Mouse (Mus musculus) forebrain, embryonic 15.5 days (tissue): ENCODE measurements at regions not wholly inside any gene's neighbourhood (a gene's known extent, or its start where the extent isn't known, plus 50 kb on each side); places are given as distances from the start of the nearest gene placed in this dataset.

Experiments used
- ATAC-seq: fragments of 200-750 bp; cut with Nextera tagmentation; replicated peaks from 2 replicates; pipeline ENCODE4 v1.8.0; 2017; ENCODE audit warnings: mild to moderate bottlenecking, moderate TSS enrichment, moderate library complexity
- H3K27ac ChIP-seq: fragments of 300-500 bp; sonication (generic); replicated peaks from 2 replicates; pipeline ENCODE4 v1.5.1; 2015; ENCODE audit warnings: mild to moderate bottlenecking, inconsistent platforms
- H3K27me3 ChIP-seq: fragments of 300-500 bp; sonication (generic); 2 replicates; pipeline ENCODE4 v1.6.1; 2015; ENCODE audit warnings: inconsistent platforms
- H3K36me3 ChIP-seq: fragments of 300-500 bp; sonication (generic); 2 replicates; pipeline ENCODE4 v1.6.1; 2015; ENCODE audit warnings: mild to moderate bottlenecking, inconsistent platforms
- H3K4me1 ChIP-seq: fragments of 300-500 bp; sonication (generic); 2 replicates; pipeline ENCODE4 v1.6.1; 2015; ENCODE audit warnings: inconsistent platforms
- H3K4me2 ChIP-seq: fragments of 300-500 bp; sonication (generic); replicated peaks from 2 replicates; pipeline ENCODE4 v1.6.1; 2015; ENCODE audit warnings: mild to moderate bottlenecking, inconsistent platforms
- H3K4me3 ChIP-seq: fragments of 300-500 bp; sonication (generic); 2 replicates; pipeline ENCODE4 v1.5.1; 2015; ENCODE audit warnings: mild to moderate bottlenecking, inconsistent platforms
- H3K9ac ChIP-seq: fragments of 300-500 bp; sonication (generic); replicated peaks from 2 replicates; pipeline ENCODE4 v1.6.1; 2015; ENCODE audit warnings: mild to moderate bottlenecking, inconsistent platforms
- H3K9me3 ChIP-seq: fragments of 300-500 bp; sonication (generic); 2 replicates; pipeline ENCODE4 v1.6.1; 2016; ENCODE audit warnings: inconsistent platforms
- WGBS: fragments of 180-500 bp; shearing (Covaris S2); methylation state at CpG from one replicate; pipeline ENCODE4 v1.1.7; 2015; ENCODE audit warnings: mixed read lengths; 5-methylcytosine and 5-hydroxymethylcytosine counted together

DNA sequence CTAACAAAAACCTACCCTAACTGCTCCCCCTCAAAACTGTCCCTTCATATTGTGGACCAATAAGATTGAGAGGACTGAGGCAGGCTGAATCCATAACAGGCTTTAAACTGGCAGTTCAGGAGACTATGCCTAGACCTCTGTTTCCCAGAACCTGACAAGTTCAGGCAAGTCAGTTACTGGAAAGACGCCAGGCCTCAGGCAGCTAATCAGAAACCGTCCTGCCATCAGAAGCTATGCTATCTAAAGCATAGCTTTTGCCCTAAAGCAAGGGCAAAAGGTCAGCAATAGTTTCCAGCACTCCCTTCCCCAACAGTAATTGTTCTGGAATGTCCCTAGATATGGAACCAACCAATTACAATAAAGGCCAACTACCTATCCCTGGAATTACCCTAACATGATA, 273.0 kb downstream of the Bche start:
- Histone ChIP-seq H3K27me3 (no peaks in the 10 kb centered on the region), H3K4me1 (no peaks in the 10 kb centered on the region), H3K36me3 (no peaks in the 10 kb centered on the region), H3K27ac (no peak overlapping the region), H3K4me2 (no peak overlapping the region), H3K9me3 (no peaks in the 10 kb centered on the region), H3K9ac (no peak overlapping the region), H3K4me3 (no peak overlapping the region)
- no peak for ATAC-seq
- WGBS = 85% methylated on average over 2 of the region's 2 CpGs

DNA sequence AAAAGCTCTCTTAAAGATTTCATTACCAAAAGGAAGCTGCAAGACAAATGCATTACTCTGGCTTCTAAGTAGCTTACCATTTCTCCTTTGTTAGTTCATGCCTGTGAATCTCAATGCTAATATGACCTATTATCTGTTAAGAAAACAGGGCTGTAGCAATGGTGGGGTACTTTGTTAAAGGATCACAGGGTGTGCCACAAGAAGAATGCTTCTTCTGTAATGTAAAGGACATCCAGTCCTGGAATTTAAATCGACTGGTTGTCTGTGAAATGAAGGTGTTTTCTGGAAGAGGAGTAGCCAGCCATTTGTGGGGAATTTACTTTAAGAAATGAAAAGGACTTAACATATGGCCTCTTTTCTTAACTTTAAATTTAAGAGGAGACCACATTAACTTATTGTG, 273.9 kb downstream of the Bche start:
- H3K4me1 ChIP-seq = no peaks in the 10 kb centered on the region
- H3K27me3 ChIP-seq = no peaks in the 10 kb centered on the region
- 16% methylated on average over 1 of the region's 1 CpGs for WGBS
- H3K4me2 ChIP-seq = no peak overlapping the region
- no peaks in the 10 kb centered on the region for H3K9me3 ChIP-seq
- no peak for ATAC-seq
- no peak overlapping the region for H3K27ac ChIP-seq
- H3K4me3 ChIP-seq = no peak overlapping the region
- no peak overlapping the region for H3K9ac ChIP-seq
- H3K36me3 ChIP-seq = no peaks in the 10 kb centered on the region

- H3K4me1 ChIP-seq = no peaks in the 10 kb centered on the region
- WGBS = 59% methylated on average over 4 of the region's 4 CpGs
- H3K4me3 ChIP-seq = no peak overlapping the region
- 0 out of 2 replicates have a peak, but pooled peaks have one; percentile 55 for ATAC-seq
- no peak overlapping the region for H3K27ac ChIP-seq
- no peaks in the 10 kb centered on the region for H3K9me3 ChIP-seq
- no peak overlapping the region for H3K4me2 ChIP-seq
- no peaks in the 10 kb centered on the region for H3K36me3 ChIP-seq
- H3K9ac ChIP-seq = no peak overlapping the region
- no peaks in the 10 kb centered on the region for H3K27me3 ChIP-seq
Measured at GRCm38 (mm10) chr3:73409929-73410522, 298.2 kb downstream of the Bche start.

DNA sequence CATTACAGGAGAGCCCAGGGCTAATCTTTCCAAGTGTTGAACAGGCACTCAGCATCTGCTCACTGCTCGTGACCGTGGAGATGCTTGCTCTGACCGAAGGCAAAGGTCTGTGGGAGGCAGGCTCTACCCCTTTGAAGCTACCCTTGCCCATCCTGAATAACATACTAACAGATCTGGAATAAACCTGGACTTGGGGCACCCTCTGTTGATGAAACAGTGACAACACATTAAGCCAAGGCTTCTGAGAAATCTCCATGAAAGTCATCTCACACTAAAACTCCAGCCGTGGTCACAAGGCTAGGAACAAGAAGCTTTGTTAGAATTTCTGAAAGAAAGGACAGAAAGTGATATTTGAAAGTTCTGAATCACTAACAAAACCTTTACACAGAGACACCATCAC, 306.8 kb downstream of the Bche start:
- Histone ChIP-seq H3K4me3 (no peak overlapping the region), H3K4me2 (no peak overlapping the region), H3K4me1 (no peaks in the 10 kb centered on the region), H3K36me3 (no peaks in the 10 kb centered on the region), H3K27ac (no peak overlapping the region), H3K9me3 (no peaks in the 10 kb centered on the region), H3K27me3 (no peaks in the 10 kb centered on the region), H3K9ac (no peak overlapping the region)
- ATAC-seq = no peak
- 85% methylated on average over 4 of the region's 4 CpGs for WGBS

DNA sequence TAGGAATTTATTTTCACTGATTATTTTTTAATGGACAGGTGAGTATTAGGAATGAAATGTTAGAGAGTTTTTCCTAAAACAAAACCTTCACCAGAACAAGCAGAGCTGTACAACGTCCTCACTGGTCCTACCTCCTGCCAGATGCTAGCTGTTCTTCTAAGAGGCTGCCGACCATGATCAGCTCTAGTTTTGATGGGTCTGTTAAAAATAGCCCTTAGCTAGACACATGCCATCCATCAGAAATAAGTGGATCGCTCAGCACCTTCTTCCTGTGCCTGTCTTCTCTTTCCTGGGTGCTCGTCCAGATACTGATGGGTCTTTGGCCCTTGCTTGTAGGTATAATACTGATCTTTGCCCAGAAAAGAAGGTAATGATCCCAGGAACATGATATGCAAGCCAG, 312.4 kb downstream of the Bche start:
- Histone ChIP-seq H3K9ac (no peak overlapping the region), H3K27ac (no peak overlapping the region), H3K4me1 (no peaks in the 10 kb centered on the region), H3K36me3 (no peaks in the 10 kb centered on the region), H3K9me3 (no peaks in the 10 kb centered on the region), H3K4me2 (no peak overlapping the region), H3K27me3 (no peaks in the 10 kb centered on the region), H3K4me3 (no peak overlapping the region)
- no peak for ATAC-seq
- 84% methylated on average over 4 of the region's 4 CpGs for WGBS

GRCm38 (mm10) chr3:73389722-73390651, 318.2 kb downstream of the Bche start:
- 52% methylated on average over 3 of the region's 3 CpGs for WGBS
- H3K4me2 ChIP-seq = no peak overlapping the region
- H3K4me3 ChIP-seq = no peak overlapping the region
- H3K27ac ChIP-seq = 0 out of 2 replicates have a peak overlapping the region, but pooled peaks have one; percentile 21
- H3K27me3 ChIP-seq = no peaks in the 10 kb centered on the region
- H3K36me3 ChIP-seq = no peaks in the 10 kb centered on the region
- no peaks in the 10 kb centered on the region for H3K9me3 ChIP-seq
- H3K9ac ChIP-seq = no peak overlapping the region
- H3K4me1 ChIP-seq = no peaks in the 10 kb centered on the region
- peak; percentile 78 for ATAC-seq

DNA sequence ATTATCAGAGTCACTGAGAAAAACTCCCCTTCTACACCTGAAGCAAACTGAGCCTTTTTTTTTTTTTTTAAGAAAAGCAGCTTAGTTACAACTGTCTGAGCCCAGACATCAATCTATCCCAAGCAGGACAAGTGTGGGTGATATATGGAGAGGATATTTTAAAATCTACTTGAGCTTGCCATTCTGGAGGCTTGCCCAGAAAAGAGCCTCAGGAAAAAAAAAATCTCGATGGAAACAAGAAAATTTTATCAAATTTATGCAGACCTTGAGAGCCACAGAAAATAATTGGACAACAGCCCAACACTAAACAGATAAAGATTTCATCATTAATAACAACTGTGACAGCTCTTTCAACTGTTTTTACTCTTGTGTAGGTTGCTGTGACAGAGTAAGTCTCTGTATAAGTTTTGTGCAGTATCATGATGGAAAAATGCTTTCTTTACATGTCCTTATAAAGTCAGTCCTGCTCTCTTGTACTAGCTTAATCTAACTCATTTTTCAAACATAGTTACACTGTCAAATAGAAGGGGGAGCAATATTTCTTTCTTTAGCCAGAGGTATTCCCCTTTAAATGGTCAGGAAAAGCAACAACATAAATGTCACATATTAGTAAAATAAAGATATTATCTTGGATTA, 297.4 kb upstream of the Slitrk3 start:
- Histone ChIP-seq H3K27me3 (no peaks in the 10 kb centered on the region), H3K9ac (no peak overlapping the region), H3K4me3 (no peak overlapping the region), H3K9me3 (no peaks in the 10 kb centered on the region), H3K4me1 (no peaks in the 10 kb centered on the region), H3K36me3 (no peaks in the 10 kb centered on the region), H3K27ac (no peak overlapping the region), H3K4me2 (no peak overlapping the region)
- 38% methylated on average over 1 of the region's 1 CpGs for WGBS
- ATAC-seq = no peak

DNA sequence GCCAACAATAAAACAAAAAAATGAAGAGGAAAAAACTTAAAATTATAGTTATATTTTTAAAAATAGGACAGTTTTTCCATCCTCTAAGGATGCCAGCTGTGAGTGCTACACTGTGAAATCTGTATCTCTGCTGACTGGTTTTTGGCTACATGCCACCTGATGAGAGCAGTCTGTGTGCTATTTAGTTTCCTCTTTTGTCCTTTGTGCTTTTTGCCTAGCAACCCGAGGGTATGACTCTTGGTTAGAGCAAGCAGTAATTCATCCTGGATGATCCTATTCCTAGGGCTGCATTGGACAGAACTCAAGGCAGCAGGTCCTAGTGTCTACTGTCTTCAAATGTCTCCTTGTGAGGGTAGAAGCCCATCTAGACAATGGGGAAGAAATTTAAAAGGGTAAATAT, 285.6 kb upstream of the Slitrk3 start:
- no peaks in the 10 kb centered on the region for H3K27me3 ChIP-seq
- H3K4me2 ChIP-seq = no peak overlapping the region
- no peaks in the 10 kb centered on the region for H3K4me1 ChIP-seq
- WGBS = 5% methylated on average over 1 of the region's 1 CpGs
- no peak overlapping the region for H3K9ac ChIP-seq
- no peaks in the 10 kb centered on the region for H3K9me3 ChIP-seq
- no peak overlapping the region for H3K27ac ChIP-seq
- peak; percentile 87 for ATAC-seq
- no peaks in the 10 kb centered on the region for H3K36me3 ChIP-seq
- H3K4me3 ChIP-seq = no peak overlapping the region

DNA sequence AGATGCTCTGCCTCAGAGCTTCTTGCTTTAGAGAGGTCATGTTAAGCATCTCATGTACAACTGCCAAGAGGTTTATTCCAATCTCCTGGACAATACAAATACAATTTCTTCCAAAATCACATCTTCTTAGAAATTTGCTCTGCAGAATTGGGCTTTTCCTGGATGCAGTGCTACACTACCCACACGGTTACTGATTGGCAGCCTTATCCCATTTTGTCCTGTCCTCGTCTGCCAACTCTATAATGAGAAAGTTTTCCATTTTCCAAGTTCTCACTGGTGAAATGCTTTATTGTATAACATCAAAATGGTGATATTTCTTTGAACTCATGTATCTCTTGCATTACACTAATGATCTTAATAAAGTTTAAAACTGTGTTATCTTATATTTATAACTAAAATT, 282.1 kb upstream of the Slitrk3 start:
- ATAC-seq = no peak
- no peaks in the 10 kb centered on the region for H3K9me3 ChIP-seq
- 82% methylated on average over 2 of the region's 2 CpGs for WGBS

GRCm38 (mm10) chr3:73323214-73323613, 265.6 kb upstream of the Slitrk3 start:
- Histone ChIP-seq H3K27me3 (no peaks in the 10 kb centered on the region), H3K27ac (no peak overlapping the region), H3K9me3 (no peaks in the 10 kb centered on the region), H3K4me2 (no peak overlapping the region), H3K4me3 (no peak overlapping the region), H3K9ac (no peak overlapping the region), H3K36me3 (no peaks in the 10 kb centered on the region), H3K4me1 (no peaks in the 10 kb centered on the region)
- WGBS = 85% methylated on average over 1 of the region's 1 CpGs
- no peak for ATAC-seq

More for the DNA sequence above, 282.1 kb upstream of the Slitrk3 start:
- no peak overlapping the region for H3K27ac ChIP-seq
- H3K36me3 ChIP-seq = no peaks in the 10 kb centered on the region
- H3K4me2 ChIP-seq = no peak overlapping the region
- no peak overlapping the region for H3K9ac ChIP-seq
- no peak overlapping the region for H3K4me3 ChIP-seq
- H3K27me3 ChIP-seq = no peaks in the 10 kb centered on the region
- H3K4me1 ChIP-seq = no peaks in the 10 kb centered on the region
